Mouse (Mus musculus) common myeloid progenitor, adult 5-6 weeks (primary cell): Measurements from ENCODE around the gene Slc39a9. TPM values are rescaled to one million over a fixed set of nuclear protein-coding genes. Genes with fewer than 3 reads are reported as not detected.

Experiments used
- ATAC-seq: replicated peaks from 2 replicates; pipeline ENCODE4 v1.8.0; 2016; ENCODE audit warnings: low read depth, mild to moderate bottlenecking, moderate TSS enrichment, inconsistent platforms; ENCODE audit not compliant: poor library complexity, severe bottlenecking
- total RNA-seq: library from RNA; stranded (forward); fragments of 200-1000, 187-1606 nt; gene quantifications from 2 replicates; pipeline ENCODE4 v1.2.3, GENCODE M21; 2017

Gene Slc39a9
- 14.1 and 16.4 TPM in 2 replicates for total RNA-seq

DNA sequence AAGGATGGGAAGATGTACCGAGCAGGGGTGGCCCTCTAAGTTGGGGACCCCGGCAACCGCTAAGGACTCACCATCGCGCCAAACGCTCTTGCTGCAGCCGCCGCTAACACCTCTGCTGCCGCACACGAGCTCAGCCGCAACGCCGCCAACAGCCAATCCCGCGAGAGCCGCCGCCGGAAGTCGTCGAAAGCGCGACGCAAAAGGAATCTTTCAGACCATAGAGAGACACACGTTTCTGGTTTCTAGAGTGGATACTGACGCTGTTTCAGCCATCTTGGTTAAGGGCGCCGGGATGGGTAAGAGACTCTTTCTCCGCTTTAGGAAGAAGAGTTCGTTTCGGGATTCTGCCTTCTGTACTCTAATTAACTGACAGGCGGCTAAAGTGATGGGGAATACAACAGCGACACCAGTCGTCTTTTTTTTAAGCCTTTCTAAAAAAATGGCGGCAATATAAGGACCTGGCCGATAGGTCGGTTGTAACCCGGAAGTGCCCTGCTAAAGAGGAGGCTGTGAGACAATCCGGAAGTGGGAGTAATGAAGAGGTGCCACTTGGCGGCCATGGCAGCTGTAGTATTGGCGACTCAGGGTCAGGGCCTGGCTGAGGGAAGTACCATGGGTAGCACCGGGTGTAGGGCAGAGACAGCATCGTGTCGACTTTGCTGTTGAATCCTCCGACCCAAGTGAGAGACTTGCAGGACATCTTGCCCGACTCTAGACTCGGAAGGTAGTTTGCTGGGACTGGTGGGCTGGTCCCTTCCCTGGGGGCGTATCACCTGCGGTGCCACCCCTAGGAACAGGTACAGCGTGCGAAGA is at the start of gene Slc39a9, which contains the start of gene Erh:
Gene Slc39a9 (plus strand): TSS at position 191 of the 813 bp plus-strand sequence.
Gene Erh (minus strand): TSS at position 649 of the 813 bp plus-strand sequence.
- peak; percentile 93 for ATAC-seq

DNA sequence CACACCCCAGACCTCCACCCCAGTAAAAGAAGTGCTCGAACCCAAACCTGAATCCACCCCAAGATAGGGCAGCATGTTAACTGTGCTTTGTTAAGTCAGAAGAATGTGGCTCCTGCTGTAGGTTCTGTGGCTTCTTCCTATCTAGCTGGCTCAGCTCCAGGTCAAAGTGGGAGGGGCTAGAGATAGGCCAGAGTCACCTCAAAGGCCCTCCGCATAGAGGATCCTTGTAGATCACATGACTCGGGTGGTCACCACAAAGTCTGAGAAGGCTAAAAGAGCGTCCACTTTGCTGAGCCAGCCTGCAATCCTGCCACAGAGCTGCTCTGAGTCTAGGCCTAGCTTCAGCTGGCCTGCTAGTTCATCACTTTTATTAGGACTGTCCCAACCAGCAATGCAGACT is 49.5 kb upstream of the Slc39a9 start:
- ATAC-seq = peak; percentile 41

DNA sequence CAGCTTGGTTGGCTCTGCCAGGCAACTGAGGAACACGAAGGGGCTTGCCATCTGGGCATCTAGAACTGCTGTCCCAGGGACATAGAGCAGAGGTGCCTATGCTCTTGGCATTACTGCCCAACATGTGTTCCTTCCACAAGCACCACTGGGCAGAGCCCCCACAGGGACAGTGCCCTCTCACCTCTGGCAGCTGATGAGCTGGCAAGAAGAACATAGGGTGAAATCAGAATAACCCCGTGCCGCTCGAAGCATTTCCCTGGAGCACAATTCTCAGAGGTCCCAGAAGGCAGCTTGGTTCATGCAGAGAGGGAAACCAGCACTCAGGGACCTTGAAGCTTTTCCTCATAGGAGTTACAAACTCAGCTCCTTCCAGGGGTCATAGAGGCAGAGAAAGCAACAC is 48.9 kb upstream of the Slc39a9 start:
- no peak for ATAC-seq

DNA sequence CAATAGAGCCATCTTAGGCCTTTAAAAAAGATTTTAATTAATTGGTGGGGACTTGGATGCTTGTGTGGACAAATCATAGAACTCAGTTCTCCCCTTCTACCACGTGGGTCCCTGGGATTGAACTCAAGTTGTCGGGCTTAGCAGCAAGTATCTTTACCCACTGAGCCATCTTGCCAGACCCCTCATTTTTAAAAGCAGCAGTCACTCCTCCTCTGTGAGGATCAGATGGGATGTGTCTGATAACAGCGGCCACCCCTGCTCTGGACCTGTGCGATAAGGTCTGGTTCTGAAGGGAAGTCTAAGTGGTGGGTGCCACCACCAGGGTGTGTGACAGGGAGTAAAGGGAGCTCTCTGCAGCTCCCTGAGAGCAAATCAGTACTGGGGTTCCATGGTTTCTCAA is 48.1 kb upstream of the Slc39a9 start:
- ATAC-seq = peak; percentile 35; the same call in 1 of the 2 replicates

DNA sequence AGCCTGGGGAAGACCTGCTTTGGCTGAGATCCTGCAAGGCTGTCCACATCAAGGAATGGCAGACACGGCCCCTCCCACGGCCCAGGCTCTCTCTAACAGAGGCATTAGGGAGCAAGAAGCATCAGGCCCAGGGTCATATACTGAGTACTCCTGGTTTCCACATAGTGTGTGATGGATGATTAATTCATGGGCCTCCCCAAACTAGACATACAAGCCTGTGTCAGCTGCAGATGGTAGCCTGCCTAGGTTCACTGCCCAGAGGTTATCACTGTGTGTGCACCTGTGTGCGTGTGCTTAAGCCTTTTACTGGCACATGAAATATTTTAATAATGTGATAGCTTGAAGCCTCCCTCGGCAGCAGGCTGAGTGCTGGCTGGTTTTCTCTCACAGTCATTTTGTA is 47.7 kb upstream of the Slc39a9 start:
- peak; percentile 20; the same call in 1 of the 2 replicates for ATAC-seq

DNA sequence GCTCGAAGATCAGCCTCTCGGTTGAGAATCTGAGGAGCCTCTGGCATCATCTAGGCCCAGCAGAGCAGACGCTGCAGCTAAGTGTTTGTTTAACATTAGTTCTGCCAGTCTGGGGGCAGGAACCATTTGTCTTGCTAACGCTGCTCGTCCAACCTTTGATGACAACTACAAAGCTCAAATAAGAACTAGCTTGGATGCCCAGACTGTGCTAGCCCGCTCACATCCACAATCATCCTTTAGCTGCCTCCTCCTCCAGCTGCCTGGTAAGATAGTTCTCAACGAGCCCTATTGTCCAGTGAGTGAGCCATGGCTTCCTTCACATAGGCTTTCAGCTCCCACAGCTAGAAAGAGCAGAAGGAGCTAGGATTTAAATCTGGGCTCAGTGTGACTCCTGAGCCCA is 45.4 kb upstream of the Slc39a9 start:
- ATAC-seq = no peak

- ATAC-seq = no peak
Observed at GRCm38 (mm10) chr12:80598756-80599155, 44.9 kb upstream of the Slc39a9 start.

- ATAC-seq = no peak
Observed at GRCm38 (mm10) chr12:80601597-80602269, 42.0 kb upstream of the Slc39a9 start.

- ATAC-seq = no peak
Observed at GRCm38 (mm10) chr12:80602432-80602831, 41.3 kb upstream of the Slc39a9 start.

DNA sequence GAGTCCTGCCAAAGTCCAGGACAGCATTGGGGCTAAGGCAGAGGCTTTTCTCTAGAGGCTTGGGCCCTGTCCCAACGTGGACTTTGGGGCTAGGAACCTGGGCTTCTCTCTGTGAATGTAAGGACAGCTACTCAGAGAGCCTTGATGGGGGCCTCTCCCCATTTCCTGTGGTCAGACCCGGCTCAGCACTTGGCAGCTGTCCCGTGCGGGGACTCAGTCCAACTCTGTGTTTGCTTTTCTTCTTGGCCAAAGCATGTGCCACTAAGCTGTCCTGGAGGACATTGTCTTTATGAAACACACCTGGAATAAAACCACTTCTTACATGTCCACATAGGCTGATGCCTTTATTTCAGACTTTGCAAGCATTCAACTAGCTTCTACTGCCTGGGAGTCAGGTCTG is 40.1 kb upstream of the Slc39a9 start:
- ATAC-seq = no peak

DNA sequence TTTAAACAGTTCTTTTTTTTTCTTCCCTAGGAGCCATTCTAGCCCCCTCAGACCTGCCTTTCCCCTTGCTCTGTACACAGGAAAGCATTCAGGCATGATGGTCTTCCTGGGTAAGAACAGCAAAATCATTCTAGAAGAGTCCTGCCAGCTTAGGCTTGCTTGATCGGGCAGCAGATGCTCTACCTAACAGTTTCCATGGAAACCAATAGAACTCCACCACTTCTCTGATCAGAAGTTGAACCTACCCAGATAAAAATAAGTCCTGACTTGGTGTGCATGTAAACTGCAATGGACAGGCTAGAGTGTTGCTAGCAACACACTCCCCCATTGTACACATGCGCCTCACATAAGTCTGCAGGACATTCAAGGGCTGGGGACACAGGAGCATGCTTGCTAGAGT is 39.5 kb upstream of the Slc39a9 start:
- no peak for ATAC-seq

DNA sequence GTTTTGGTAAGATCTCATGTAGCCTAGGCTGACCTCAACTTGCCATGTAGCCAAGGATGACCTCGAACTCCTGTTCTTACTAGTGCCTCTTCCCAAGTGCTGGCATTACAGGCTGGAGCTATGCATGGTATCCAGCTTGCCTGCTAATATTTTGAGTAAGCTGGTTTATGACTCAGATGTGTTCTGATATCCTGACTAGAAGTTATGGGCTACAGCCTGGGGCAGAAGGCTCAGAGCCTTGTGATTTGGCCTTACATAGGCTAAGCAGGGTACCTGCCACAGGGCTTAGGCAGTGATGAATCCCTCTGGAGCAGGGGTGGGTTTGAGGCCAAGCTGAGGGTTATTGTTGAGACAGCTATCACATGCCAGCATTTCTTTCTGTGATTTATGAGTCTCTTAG is 35.1 kb upstream of the Slc39a9 start:
- no peak for ATAC-seq

DNA sequence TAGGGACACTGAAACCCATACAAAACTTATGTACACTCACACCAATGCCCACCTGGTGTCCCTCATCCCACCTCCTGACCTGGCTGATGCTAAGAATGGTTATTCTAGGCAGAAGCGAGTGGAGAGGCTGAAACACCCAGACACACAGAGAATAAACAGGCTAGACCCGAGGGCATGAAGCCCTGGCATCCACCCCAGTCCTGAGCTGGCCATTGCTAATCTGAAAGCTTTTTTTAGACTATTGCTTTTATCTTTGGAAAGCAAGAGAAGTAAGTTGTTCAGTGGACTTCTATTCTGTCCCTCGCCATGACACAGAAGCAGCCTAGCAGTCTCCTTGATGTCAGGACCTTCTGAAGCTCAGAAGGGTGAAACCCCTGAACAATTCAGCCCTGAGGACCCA is 33.8 kb upstream of the Slc39a9 start:
- ATAC-seq = no peak

DNA sequence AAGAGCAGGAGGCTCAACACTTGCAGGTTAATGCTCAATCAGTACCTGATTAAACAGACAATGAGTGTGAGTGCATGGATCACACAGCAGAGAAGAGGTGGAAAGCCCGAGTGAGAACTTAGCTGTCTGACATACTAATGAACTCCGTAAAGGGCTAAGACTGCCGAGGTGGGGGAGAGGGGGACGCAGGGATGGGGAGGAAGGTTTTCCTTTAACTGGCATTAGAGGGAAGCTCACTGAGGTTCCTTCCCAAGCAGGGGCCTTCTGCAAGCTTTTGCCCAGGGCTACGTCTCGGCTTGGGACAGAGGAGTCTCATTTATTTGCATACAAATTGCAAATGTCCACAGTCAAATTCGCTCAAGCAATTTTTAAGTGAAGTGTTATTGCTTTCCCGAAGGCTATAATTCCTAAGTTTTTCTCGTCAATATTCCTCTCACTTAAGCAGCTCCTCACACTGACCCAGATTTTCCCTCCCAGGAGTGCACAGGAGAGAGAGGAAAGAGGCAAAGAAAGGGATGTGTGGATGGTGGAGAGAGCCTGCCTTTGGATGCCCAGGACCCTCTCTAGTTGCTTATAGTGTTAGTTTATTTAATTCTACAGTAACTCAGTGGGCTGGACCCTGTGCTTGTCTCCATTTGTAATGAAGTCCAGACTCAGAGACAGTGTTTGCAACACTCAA is 31.4 kb upstream of the Slc39a9 start:
- ATAC-seq = no peak

DNA sequence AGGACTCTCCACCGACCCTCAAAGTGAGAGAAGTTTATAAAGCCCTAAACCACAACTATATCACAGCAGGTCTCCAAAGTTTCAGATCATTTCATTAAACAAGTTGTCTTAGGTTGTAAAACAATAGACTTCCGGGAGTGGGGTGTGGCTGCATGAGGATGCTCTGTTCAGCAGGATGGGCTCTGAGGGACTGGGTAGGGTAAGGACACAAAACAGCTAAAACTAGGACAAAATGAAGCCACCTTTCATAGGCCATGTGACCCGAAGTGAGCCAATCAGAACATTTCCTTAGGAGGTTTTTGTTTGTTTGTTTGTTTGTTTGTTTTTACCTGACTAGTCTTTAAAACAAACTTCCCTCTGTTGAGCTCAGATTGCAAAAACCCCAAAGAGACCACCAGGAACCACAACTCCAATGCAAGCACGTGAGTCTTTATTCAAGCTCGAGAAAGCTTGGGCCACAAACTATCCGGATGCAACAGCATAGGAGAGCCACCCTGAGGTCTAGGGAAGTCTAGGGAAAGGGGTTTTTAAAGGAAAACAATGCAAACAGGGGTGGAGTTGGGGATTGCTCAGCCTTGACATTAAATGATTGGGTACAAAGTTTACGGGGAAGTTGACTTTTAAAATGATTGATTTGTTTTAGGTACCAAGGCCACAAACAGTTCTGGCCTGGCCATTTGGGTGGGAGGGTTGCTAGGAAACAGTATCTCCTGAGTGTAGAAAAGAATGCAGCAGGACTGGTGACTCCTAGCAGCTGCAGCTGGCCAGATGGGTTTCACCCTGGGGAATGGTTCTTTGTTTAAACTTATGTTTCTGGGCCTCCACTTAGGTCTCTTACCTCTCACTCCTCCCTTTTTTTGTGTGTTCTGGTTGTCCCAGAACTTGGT is 28.1 kb upstream of the Slc39a9 start:
- ATAC-seq = no peak

GRCm38 (mm10) chr12:80620501-80620900 is 23.2 kb upstream of the Slc39a9 start:
- ATAC-seq = no peak

DNA sequence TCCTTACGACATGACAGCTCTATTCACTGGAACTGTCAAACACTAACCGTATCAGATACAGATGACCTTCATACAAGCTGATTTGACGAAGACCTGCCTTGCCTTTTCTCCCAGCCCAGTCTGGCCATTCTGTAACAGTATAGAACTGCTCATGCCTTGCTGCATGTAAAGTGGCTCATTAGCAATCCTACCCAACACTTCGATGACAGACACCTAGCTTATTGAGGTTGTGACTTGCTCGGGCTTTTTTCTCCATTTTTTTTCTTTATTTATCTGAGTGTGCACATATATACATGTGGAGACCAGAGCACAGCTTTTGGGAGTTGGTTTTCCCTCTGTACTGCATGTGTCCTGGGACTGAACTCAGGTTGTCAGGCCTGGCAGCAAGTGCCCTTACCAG is 11.9 kb upstream of the Slc39a9 start:
- ATAC-seq = no peak

DNA sequence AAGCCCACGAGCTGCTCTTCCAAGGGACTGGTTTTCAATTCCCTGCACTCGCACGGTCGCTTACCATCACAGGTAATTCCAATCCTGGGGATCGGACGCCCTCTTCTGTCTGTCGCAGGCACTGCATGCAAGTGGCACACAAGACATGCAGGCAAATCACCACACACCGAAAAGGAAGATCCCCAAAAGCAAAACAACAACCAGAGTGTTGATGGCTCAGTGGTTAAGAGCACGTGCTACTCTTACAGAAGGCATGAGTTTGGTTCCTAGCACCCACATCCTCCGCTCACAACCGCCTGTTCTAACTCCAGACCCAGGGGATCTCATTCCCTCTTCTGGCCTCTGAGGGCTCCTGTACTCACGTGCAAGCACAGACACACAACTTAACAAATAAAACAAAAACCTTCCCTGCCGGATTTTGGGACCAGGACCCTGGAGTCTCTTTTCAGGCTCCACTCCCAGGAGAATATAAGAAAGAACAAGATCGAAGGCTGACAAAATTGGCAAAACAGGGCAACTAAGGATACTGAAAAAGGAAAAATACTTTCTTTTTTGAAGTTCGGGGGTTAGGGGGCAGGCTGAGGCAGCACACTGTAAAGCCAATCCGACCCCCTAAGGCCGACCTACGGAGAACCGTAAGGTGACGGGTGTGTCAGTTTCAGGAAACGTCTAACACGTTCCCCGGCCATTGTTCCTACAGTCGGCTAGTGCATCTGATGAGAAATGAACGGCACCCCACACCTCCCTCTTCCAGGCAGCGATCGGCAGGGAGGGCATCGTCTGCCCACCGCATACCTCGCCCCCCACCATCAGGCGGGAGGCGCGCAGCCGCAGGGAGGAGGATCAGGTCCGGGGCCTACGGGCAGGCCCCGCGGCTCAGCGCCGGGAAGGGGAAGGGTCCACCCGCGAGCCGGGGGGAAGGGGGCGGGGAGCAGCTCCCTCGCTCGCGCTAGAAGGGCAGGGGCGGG is 674 bp upstream of the Slc39a9 start:
- ATAC-seq = peak; percentile 36

DNA sequence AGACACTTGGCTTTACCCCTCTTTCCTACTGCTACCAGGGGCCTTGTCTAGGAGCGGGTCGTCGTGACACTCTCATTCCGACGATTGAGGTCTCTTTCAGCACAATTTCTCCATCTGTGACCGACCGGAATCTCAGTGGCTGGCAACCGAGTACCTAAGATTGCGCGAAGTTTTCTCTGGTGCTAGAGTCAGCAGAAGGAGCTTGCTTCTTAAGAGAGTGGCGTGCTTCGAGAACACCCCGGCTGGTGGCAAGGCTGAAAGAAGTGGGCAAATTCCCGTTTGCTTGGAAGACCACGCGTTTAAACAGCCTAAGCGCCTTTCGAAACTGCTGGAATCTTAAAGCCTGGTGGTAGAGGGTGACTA is 804 bp downstream of the Slc39a9 start:
- ATAC-seq = no peak
